Mouse (Mus musculus) MEL (cell line): ENCODE measurements around the gene Rilpl1.

Experiments used
- CTCF ChIP-seq, 3 experiments: IDR thresholded peaks in 2 of 3; conservative IDR thresholded peaks in 1 of 3; 2 replicates each; pipeline ENCODE4 v1.5.1; 2011 to 2012; ENCODE audit warnings: low read length in 3 of 3, low read depth in 2 of 3, mild to moderate bottlenecking in 2 of 3, improper control_type of control experiment in 1 of 3, inconsistent platforms in 1 of 3, mixed read lengths in 1 of 3, moderate library complexity in 1 of 3; ENCODE audit not compliant: control insufficient read depth in 1 of 3, insufficient read depth in 1 of 3, poor library complexity in 1 of 3, severe bottlenecking in 1 of 3
- EP300 ChIP-seq, 2 experiments: IDR thresholded peaks; 2 replicates each; pipeline ENCODE4 v1.6.1; 2011; ENCODE audit warnings: improper control_type of control experiment in 2 of 2, low read length in 2 of 2, low read depth in 1 of 2, mild to moderate bottlenecking in 1 of 2
- POLR2A ChIP-seq, 2 experiments: IDR thresholded peaks; 2 replicates each; pipeline ENCODE4 v1.6.1; 2011 to 2012; ENCODE audit warnings: low read length in 2 of 2, mild to moderate bottlenecking in 2 of 2, control low read depth in 1 of 2, improper control_type of control experiment in 1 of 2, low read depth in 1 of 2, moderate library complexity in 1 of 2; ENCODE audit not compliant: control insufficient read depth in 1 of 2, insufficient read depth in 1 of 2, poor library complexity in 1 of 2
- TCF12 ChIP-seq: IDR thresholded peaks from 2 replicates; pipeline ENCODE4 v1.6.1; 2014; ENCODE audit warnings: low read depth, mild to moderate bottlenecking, inconsistent platforms, low read length, improper control_type of control experiment, moderate library complexity
- ZNF384 ChIP-seq: IDR thresholded peaks from 2 replicates; pipeline ENCODE4 v1.6.1; 2012; ENCODE audit warnings: low read depth, mild to moderate bottlenecking, inconsistent platforms, low read length, improper control_type of control experiment

GRCm38 (mm10) chr5:124463462-124463861 lies 67.7 kb downstream of the Rilpl1 start:
- TF ChIP-seq ZNF384 (no peak), CTCF (IDR thresholded peaks at IDR 0.05 in 2 of 3, conservative IDR thresholded peaks at IDR 0.05 in 1 of 3; ENCODE audit: control insufficient read depth in 1 of 3, insufficient read depth in 1 of 3, low read depth in 2 of 3, low read length in 3 of 3, poor library complexity in 1 of 3, severe bottlenecking in 1 of 3) (no peak), TCF12 (no peak), EP300 (IDR thresholded peaks at IDR 0.05; ENCODE audit: low read depth in 1 of 2, low read length in 2 of 2) (no peak), POLR2A (IDR thresholded peaks at IDR 0.05; ENCODE audit: control insufficient read depth in 1 of 2, insufficient read depth in 1 of 2, low read depth in 1 of 2, low read length in 2 of 2, poor library complexity in 1 of 2) (no peak; a peak in 1 of 4 replicates)
